Mouse (Mus musculus) hindbrain, embryonic 10.5 days (tissue): ENCODE data around the gene Rgl1. TPM values are rescaled to one million over a fixed set of nuclear protein-coding genes. Genes with fewer than 3 reads are reported as not detected.

Experiments
- DNase-seq: peaks from one replicate; pipeline ENCODE4 v3.0.0-alpha.2; 2017; ENCODE audit warnings: low spot score
- H3K27ac ChIP-seq: fragments of 300-500 bp; sonication (generic); 2 replicates; pipeline ENCODE4 v1.5.1; 2016; ENCODE audit warnings: mild to moderate bottlenecking, moderate library complexity
- H3K27me3 ChIP-seq: fragments of 300-500 bp; sonication (generic); 2 replicates; pipeline ENCODE4 v1.6.1; 2016; ENCODE audit warnings: mild to moderate bottlenecking; ENCODE audit not compliant: poor library complexity, insufficient read depth, severe bottlenecking
- H3K36me3 ChIP-seq: fragments of 300-500 bp; sonication (generic); 2 replicates; pipeline ENCODE4 v1.6.1; 2016; ENCODE audit warnings: mild to moderate bottlenecking, moderate library complexity
- H3K4me1 ChIP-seq: fragments of 300-500 bp; sonication (generic); replicated peaks from 2 replicates; pipeline ENCODE4 v1.6.1; 2016; ENCODE audit warnings: mild to moderate bottlenecking
- H3K4me3 ChIP-seq: fragments of 300-500 bp; sonication (generic); 2 replicates; pipeline ENCODE4 v1.5.1; 2016; ENCODE audit warnings: mild to moderate bottlenecking, moderate library complexity
- H3K9me3 ChIP-seq: fragments of 300-500 bp; sonication (generic); 2 replicates; pipeline ENCODE4 v1.6.1; 2016; ENCODE audit warnings: mild to moderate bottlenecking, moderate library complexity
- whole genome bisulfite sequencing: fragments of 180-500 bp; shearing (Covaris S2); methylation state at CpG from one replicate; pipeline ENCODE4 v1.1.7; 2016; 5-methylcytosine and 5-hydroxymethylcytosine counted together
- polyA plus RNA-seq: library from polyadenylated mRNA; unstranded; fragments of >200 nt; fragmentation: Nextera tagmentation; extraction: Ambion mirVana; gene quantifications from 2 replicates; pipeline ENCODE4 v1.2.1, GENCODE M21; 2016

Rgl1 gene
- polyA plus RNA-seq, 1 experiment from 2014 or later: 27.1 TPM

DNA sequence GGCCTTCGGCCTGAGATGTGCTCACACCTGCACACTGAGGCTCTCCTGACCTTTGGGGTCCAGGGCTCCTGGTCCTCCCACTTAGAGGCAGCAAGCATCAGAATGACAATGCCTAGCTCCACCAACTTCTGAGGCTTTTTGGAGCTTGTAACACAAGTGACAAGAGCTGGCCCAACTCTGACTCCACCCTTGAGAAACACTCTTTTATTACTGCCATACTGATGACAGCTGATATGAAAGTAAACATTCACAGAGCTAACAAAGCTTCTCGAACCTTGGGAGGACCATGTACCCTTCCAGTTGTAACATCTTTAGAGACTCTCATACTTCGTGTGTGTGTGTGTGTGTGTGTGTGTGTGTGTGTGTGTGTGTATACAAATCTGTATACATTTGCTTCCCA is 40.1 kb downstream of the Rgl1 start:
- Histone ChIP-seq H3K27ac (no peak overlapping the region), H3K4me1 (no peaks in the 10 kb centered on the region), H3K27me3 (no peaks in the 10 kb centered on the region), H3K9me3 (no peaks in the 10 kb centered on the region), H3K4me3 (no peak overlapping the region), H3K36me3 (no peaks in the 10 kb centered on the region)
- no peak for DNase-seq
- WGBS: 80% methylated on average over 3 of the region's 3 CpGs

DNA sequence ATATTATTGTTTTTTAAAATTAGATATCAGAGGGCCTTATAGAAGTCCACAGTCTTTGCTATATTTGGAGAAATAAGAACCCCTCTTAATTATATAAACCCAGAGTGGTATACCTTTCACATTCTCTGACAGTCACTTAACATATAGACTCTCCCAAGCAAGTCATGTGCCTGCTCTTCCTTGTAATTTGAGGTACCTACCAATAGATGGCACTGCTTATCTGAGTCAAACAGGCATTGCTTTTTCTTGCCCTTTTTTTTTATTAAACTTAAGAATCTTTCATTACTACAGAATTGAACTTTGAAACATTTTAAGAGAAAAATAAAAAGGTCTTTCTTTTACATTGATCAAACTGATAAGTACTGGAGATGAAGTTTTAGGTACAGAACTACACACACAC is 41.9 kb downstream of the Rgl1 start:
- no peaks in the 10 kb centered on the region for H3K36me3 ChIP-seq
- no peaks in the 10 kb centered on the region for H3K27me3 ChIP-seq
- H3K4me3 ChIP-seq: no peak overlapping the region
- no peak overlapping the region for H3K27ac ChIP-seq
- no peaks in the 10 kb centered on the region for H3K9me3 ChIP-seq
- no peaks in the 10 kb centered on the region for H3K4me1 ChIP-seq
- no peak for DNase-seq

DNA sequence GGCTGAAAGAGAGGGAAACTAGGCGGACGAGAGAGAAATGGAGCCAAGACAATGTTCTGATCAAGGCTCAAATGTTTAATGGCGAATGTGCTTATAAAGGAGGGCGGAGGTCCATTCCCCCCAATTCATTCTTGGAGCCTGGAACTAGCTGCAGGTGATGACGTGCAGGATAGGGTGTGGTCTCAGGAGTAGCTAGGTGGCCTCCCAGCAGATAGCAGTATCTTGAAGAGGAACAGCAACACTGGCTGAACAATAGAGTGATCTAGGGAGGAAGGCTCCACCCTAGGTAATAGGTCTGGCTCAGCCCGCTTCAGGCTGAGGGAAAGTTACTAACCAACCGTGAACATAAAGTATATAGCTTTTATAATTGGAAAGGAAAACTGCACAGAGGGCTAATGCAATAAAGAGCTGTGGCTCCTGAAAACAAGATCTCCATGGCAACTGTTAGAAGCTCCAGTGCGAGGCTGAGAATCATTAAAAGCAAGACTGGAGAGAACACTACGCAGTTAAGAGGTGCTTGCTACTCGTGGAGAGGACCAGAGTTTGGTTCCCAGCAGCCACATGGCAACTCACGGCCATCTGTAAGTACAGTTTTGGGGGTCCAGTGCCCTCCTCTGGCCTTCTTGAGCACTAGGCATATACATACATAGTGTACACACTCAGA is 44.5 kb downstream of the Rgl1 start:
- WGBS: 90% methylated on average over 11 of the region's 11 CpGs
- DNase-seq: no peak
- peaks cover 7% of the 10 kb centered on the region for H3K4me1 ChIP-seq
- no peak overlapping the region for H3K4me3 ChIP-seq
- H3K9me3 ChIP-seq: no peaks in the 10 kb centered on the region
- no peak overlapping the region for H3K27ac ChIP-seq
- H3K36me3 ChIP-seq: no peaks in the 10 kb centered on the region
- no peaks in the 10 kb centered on the region for H3K27me3 ChIP-seq

DNA sequence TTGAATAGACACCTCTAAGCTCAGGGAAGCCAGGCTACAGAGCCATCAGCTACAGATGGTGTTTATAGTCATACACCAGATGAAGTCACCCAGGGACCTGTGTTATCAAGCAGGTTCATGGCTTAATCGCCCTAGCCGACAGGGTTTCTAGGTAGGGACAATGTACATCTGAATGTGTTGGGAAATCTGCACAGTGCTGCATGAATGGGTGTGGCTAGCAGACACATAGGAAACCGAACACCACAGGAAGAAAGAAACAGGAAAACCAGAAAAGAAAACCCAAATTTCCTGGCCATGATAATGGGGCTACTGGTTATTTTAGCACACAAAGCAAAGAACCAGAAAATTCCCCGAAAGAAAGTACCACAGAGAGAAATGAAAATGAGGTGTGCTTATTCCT is 45.2 kb downstream of the Rgl1 start:
- H3K36me3 ChIP-seq: no peaks in the 10 kb centered on the region
- H3K27me3 ChIP-seq: no peaks in the 10 kb centered on the region
- WGBS: 87% methylated on average over 4 of the region's 4 CpGs
- no peak overlapping the region for H3K27ac ChIP-seq
- no peaks in the 10 kb centered on the region for H3K9me3 ChIP-seq
- no peak for DNase-seq
- peaks cover 7% of the 10 kb centered on the region for H3K4me1 ChIP-seq
- no peak overlapping the region for H3K4me3 ChIP-seq

DNA sequence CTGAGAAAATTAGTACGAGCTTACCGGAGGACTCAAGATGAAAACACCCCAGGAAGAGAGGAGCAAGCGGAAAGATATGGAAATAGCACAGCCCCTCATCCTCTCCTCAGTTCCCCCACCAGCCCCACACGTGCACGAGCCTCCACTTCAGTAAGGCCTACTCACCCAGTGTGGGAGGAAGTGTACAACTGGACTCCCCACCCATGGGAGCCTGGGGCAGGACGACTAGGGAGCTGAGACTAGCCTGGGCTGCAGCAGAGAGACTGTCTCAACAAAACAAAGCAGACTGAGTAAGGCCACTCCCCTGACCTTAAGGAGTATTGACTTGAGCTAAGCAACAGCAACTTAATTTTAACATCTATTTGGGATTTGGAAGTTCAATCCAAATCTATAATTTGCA is 48.0 kb downstream of the Rgl1 start:
- Histone ChIP-seq H3K4me3 (no peak overlapping the region), H3K27ac (no peak overlapping the region), H3K9me3 (no peaks in the 10 kb centered on the region), H3K4me1 (peaks cover 10% of the 10 kb centered on the region), H3K27me3 (no peaks in the 10 kb centered on the region), H3K36me3 (no peaks in the 10 kb centered on the region)
- no peak for DNase-seq
- WGBS: 71% methylated on average over 6 of the region's 6 CpGs

DNA sequence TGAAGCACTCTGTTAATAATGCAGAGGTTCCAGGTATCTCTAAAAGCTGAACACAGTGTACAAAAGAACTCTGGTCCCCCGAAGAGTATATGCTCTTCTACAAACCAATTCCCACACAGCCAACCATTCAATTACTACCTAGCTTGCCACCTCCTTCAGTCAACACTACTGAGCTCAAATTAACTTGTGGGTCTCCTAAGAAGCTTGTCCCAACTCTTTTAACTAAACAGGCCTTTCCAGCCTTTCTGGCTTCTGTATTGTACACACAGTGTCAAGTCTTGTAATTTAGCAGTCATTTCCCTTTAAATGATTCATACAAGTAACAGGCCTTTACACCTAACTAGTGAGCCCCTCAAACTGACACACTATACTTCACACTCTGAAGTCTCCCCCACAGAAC is 48.8 kb downstream of the Rgl1 start:
- DNase-seq: no peak
- WGBS: 87% methylated on average over 1 of the region's 1 CpGs

DNA sequence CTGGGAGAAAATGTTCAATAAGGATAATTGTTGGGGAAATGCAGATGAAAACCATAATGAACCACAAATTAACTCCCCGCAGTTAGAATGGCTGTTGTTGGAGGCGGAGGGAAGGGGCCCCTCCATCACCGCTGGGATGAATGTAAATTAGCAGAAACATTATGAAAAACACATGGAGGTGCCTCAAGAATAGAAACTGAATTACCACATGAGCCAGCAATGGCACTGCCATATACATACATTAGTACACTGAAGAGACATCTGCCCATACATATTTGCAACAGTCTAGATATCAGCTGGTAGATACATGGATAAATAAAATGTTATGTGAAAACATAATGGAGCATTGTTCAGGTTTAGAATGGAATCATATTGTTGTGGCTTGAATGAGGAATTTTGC is 51.7 kb downstream of the Rgl1 start:
- no peaks in the 10 kb centered on the region for H3K9me3 ChIP-seq
- peaks cover 10% of the 10 kb centered on the region for H3K4me1 ChIP-seq
- no peak overlapping the region for H3K4me3 ChIP-seq
- DNase-seq: no peak
- H3K36me3 ChIP-seq: no peaks in the 10 kb centered on the region
- H3K27me3 ChIP-seq: no peaks in the 10 kb centered on the region
- WGBS: 78% methylated on average over 3 of the region's 3 CpGs
- H3K27ac ChIP-seq: no peak overlapping the region

More for the DNA sequence above, 48.8 kb downstream of the Rgl1 start:
- no peak overlapping the region for H3K27ac ChIP-seq
- H3K4me1 ChIP-seq: peaks cover 10% of the 10 kb centered on the region
- no peaks in the 10 kb centered on the region for H3K27me3 ChIP-seq
- H3K4me3 ChIP-seq: no peak overlapping the region
- no peaks in the 10 kb centered on the region for H3K9me3 ChIP-seq
- H3K36me3 ChIP-seq: no peaks in the 10 kb centered on the region

DNA sequence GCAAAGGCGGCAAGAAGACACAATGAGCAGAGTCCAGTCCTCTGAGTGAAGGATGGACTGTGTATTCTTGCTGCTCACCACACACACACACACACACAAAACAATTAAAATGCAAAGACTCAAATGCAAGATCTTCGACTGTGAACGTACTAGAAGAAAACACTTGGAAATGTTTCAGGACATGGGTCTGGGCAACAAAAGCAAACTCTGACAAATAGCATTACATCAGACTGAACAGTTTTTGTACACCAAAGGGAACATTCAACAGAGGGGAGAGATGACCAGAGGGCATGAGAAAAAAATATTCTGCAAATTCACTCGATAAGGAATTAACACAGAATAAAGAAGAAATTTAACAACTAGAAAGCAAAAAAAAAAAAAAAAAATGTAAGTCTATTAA is 52.2 kb downstream of the Rgl1 start:
- Histone ChIP-seq H3K36me3 (no peaks in the 10 kb centered on the region), H3K27ac (no peak overlapping the region), H3K9me3 (no peaks in the 10 kb centered on the region), H3K4me3 (no peak overlapping the region), H3K27me3 (no peaks in the 10 kb centered on the region), H3K4me1 (peaks cover 10% of the 10 kb centered on the region)
- DNase-seq: no peak
- 83% methylated on average over 4 of the region's 4 CpGs for WGBS

DNA sequence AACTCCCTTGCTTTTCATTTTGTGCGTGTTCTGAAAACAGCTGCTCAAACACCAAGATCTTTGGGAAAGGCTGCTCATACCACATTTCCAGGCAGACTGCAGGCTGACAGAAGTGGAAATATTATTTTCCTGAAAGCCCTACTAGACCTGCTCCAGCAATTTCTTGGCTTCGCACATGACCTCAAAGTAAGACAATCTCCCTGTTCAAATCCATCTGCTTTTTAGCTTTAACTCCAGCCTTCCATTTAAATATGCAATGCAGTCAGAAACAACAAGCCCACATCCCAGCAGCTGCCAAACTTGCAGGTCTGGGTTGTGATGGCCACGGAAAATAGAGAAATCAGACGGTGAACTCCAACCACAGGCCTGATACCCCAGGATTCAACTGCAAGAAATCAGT is 55.1 kb downstream of the Rgl1 start:
- WGBS: 93% methylated on average over 4 of the region's 4 CpGs
- no peaks in the 10 kb centered on the region for H3K27me3 ChIP-seq

DNA sequence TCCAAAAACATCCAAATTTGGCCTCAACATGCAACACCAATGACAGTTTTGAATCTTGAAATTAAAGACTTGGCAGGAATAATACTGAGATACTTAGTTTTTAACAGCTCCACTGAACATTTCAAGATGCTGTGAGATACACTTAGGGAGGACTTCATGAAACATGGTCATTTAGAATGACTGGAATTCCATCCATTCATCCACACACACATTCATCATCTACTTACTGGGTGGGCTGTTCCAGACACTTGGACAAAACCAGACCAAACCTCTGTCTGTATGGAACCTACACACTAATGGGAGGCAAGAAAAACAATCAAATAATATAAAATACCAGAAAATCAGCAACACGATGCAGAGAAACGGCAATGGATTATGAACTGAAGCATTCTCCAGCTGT is 58.6 kb downstream of the Rgl1 start:
- Histone ChIP-seq H3K27me3 (no peaks in the 10 kb centered on the region), H3K27ac (no peak overlapping the region), H3K4me3 (no peak overlapping the region), H3K4me1 (peaks cover 18% of the 10 kb centered on the region), H3K9me3 (no peaks in the 10 kb centered on the region), H3K36me3 (no peaks in the 10 kb centered on the region)
- 96% methylated on average over 2 of the region's 2 CpGs for WGBS
- no peak for DNase-seq

More for the DNA sequence above, 55.1 kb downstream of the Rgl1 start:
- no peak for DNase-seq
- Histone ChIP-seq H3K4me1 (peaks cover 4% of the 10 kb centered on the region; the same call in 1 of the 2 replicates), H3K27ac (no peak overlapping the region), H3K36me3 (no peaks in the 10 kb centered on the region), H3K9me3 (no peaks in the 10 kb centered on the region), H3K4me3 (no peak overlapping the region)

DNA sequence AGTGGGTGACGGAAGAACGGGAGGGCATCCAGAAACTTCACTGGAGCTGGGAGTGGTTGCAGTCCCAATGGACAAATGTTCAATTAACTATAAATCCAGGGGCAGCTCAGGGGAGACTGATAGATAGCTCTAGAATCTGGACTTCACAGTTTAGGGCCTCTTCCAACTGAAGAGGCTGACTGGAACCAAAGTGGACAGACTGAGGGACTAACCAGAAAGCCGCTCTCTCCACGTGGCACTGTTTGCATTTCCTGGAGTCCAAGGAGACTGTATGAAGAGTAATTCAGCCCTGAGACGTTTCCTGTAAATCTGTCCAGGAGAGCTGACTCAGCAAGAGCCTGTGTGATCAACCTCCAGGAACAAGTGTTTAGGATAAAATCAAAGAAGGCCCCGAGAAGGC is 62.2 kb downstream of the Rgl1 start:
- H3K27ac ChIP-seq: no peak overlapping the region
- H3K27me3 ChIP-seq: no peaks in the 10 kb centered on the region
- WGBS: 72% methylated on average over 6 of the region's 6 CpGs
- no peak overlapping the region for H3K4me3 ChIP-seq
- H3K4me1 ChIP-seq: peaks cover 18% of the 10 kb centered on the region
- DNase-seq: no peak
- H3K9me3 ChIP-seq: no peaks in the 10 kb centered on the region
- no peaks in the 10 kb centered on the region for H3K36me3 ChIP-seq

DNA sequence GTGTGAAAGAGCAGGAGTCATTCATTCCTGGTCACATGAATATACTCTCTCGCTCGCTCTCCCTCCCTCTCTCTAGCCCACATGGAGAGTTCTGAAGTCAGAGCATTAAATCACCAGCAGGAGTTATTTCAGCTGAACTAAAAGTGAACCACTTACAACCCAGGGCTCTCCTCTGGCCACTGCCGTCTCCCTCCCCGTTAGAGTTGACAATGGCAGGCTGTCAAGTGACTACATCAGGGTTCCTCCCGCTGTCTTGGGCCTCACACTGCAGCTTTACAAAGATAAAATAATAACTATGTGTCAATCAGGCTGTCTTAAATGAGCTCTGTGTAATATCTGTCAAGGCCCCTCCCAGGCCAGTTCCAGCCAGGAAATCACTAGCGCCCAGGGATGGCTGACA is 63.2 kb downstream of the Rgl1 start:
- Histone ChIP-seq H3K27me3 (no peaks in the 10 kb centered on the region), H3K36me3 (no peaks in the 10 kb centered on the region), H3K27ac (no peak overlapping the region), H3K4me3 (no peak overlapping the region), H3K4me1 (peaks cover 18% of the 10 kb centered on the region), H3K9me3 (no peaks in the 10 kb centered on the region)
- 40% methylated on average over 6 of the region's 6 CpGs for WGBS
- no peak for DNase-seq

DNA sequence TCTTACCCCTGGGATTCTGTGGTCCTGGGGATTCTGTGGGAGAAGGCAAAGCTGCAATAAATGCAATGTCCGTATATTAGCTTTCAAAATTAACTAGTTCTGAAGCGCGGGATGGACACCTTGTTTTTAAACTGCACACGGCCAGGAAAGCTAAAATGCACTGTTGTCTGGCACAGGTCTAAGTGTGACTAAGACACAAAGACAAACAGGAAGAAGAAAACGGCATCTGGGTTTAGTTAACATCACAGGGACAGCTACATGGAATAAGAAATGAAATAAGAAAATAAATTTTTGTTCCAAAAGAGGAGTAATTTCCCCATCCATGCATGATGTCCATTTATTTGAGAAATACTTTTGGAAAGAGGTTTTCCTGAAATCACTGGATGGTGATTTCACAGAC is 65.1 kb downstream of the Rgl1 start:
- H3K36me3 ChIP-seq: no peaks in the 10 kb centered on the region
- no peaks in the 10 kb centered on the region for H3K9me3 ChIP-seq
- DNase-seq: no peak
- H3K4me1 ChIP-seq: peaks cover 18% of the 10 kb centered on the region
- no peak overlapping the region for H3K27ac ChIP-seq
- no peaks in the 10 kb centered on the region for H3K27me3 ChIP-seq
- WGBS: 87% methylated on average over 5 of the region's 5 CpGs
- no peak overlapping the region for H3K4me3 ChIP-seq

DNA sequence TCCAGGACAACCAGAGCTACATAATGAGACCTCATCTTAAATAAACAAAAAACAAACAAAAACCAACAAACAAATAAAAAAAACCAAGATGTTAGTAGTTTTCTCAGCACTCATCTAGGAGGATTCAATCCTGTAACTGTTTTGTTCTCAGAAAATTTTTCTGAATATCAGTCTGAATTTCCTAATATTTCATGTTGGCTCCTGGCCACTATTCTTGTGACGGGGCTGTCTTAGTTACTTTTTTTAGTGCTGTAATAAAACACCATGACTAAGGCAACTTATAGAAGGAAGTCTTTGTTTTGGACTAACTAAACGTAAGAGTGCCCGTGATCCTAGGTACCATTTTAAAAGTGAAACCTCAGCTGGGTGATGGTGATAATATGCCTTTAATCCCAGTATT is 68.8 kb downstream of the Rgl1 start:
- no peak for DNase-seq
- WGBS: 85% methylated on average over 3 of the region's 3 CpGs
- Histone ChIP-seq H3K27me3 (no peaks in the 10 kb centered on the region), H3K4me3 (no peak overlapping the region), H3K4me1 (peaks cover 7% of the 10 kb centered on the region), H3K27ac (no peak overlapping the region), H3K9me3 (no peaks in the 10 kb centered on the region), H3K36me3 (no peaks in the 10 kb centered on the region)
